Mouse (Mus musculus) c-Kit-negative CD71-positive TER-119-positive erythroid progenitor cells, embryonic 14.5 days (primary cell): ENCODE results near the gene Cpsf7.
A peak's percentile ranks its signal among the peaks of the same experiment; 100 is the strongest.
"Not testable (repeated sequence)": the region's sequence is repeated elsewhere in the genome, so short reads cannot be mapped to it uniquely, and the experiment has no call there.

Experiments used
- DNase-seq: peaks from one replicate; pipeline ENCODE4 v3.0.0-alpha.2; 2013; ENCODE audit warnings: low read depth, low spot score

Gene Cpsf7

DNA sequence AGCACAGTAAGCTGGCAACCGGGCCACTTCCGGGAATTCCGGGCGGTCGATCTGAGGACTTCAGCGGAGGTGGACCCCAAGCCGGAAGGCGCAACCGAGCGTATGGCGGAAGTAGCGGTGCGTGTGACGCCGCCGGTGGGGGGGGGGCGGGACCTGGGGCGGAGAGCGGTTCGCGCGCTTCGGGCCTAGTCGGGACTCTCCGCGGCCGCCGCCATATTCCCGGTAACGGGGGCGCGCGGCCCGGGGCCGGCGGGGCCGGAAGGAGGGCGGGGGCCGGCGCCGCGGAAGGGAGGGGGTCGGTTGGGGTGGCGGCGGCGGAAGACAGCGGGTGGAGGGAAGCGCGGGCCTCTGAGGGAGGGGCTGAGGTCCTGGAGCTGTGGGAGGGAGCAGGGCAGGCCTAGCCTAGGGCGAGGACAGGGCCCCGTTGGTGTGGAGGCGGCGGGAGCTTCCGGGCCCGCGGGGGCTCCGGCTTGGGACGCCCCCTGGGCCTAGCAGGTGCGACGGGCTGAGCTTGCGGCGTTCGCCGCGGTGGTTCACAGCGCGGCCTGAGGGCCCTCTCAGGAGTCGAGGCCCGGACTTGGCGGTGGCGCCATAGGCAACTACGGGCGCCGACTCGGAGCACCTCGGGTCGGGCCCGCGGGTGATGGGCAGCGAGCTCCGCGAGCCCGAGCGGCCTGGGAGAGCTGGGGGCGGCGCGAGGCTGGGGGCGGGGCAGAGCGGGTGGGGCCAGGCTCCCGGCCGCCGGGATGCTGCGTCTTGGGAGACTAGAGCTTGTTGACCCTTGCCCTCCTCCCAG lies at the start of gene Cpsf7:
Cpsf7 (plus strand) TSS at position 161 of the 796 bp plus-strand sequence.
- DNase-seq: peak; percentile 80

DNA sequence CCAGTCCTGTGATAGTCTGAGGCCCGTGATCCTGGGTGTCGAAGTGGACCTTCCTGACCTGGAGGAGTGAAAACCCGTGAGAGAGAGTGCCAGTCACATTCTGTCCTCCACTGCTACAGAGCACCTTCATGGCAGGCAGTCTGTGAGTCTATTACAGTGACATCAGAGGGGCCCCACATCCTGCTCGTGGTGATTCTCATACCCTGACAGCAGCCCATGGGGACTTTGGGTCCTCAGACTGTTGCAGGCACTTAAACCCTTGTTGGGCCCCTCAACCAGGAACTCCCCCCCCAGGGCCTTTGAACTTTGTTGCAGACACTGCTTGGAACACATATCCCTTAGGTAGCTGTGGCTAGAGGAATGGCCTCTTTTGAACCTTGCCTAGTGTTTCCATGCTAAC lies 45.5 kb upstream of the Cpsf7 start:
- DNase-seq: no peak

- DNase-seq: no peak
These were observed 42.4 kb upstream of the Cpsf7 start, which contains the start of gene Ppp1r32 for GRCm38 (mm10) chr19:10482703-10483102. Gene Ppp1r32, minus strand, starts transcription at chr19:10482928.

DNA sequence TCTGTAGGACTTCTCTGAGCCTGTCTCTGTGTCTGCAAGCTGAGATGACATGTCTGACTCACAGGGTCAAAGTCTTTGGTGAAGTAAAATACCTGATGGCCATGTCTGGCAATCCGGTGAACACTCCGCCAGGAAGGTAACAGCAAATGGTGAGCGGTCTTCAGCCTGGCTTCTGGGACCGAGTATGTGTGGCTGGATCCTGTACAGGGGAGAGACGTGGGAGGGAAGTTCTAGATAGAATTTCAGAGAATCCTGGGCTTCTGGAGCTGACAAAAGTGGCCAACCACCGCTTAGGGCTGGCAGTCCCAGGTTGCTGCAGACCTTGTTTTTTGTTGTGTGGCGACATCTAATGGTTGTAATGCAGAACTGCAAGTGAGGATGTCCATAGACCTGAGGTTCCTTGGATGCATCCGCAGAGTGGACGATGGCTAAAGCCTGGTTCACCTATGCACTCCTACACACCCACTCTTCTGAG lies 38.8 kb upstream of the Cpsf7 start:
- DNase-seq: peak; percentile 36

GRCm38 (mm10) chr19:10495670-10496069 lies 29.4 kb upstream of the Cpsf7 start:
- no peak for DNase-seq

- no peak for DNase-seq
These were observed 28.1 kb upstream of the Cpsf7 start for GRCm38 (mm10) chr19:10496976-10497375.

- DNase-seq: no peak
These were observed 27.4 kb upstream of the Cpsf7 start for GRCm38 (mm10) chr19:10497512-10498160.

DNA sequence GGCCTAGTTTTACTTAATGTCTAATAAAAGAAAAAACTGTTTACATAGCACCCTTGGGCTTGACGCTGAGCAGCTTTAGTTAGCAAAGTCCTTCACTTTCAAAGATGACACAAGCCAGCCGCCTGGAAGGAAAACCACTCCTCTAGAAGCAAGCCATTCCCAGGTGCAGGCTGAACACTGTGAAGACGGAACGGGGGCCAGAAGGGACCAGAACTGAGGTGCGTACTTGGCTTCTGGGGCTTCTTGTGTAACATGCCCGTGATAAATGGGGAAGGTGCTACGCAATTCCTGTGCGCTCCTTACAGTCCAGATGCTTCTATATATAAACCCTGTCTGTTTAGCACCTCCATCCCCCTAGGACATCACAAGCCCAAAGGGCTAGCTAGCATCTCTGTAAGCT lies 24.5 kb upstream of the Cpsf7 start:
- DNase-seq: no peak

DNA sequence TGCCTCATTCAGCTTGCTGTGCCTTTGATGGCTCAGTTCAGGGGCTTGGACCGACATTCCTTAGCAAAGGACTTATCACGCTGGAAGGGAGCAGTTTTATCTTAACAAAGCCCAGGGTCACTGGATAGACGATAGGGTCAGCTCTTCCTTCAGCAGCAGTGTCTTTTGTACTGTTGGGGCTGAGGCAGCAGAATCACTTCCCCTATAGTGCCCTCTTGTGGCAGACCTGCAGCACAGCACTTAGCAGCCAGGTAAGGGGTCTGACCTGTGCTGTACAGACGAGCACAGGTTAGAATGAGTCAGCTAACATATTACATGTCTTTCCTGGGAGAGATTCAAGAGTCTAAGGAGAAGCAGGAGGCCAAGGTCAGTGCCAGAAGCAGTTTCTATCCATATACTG lies 22.5 kb upstream of the Cpsf7 start:
- DNase-seq: peak; percentile 32

DNA sequence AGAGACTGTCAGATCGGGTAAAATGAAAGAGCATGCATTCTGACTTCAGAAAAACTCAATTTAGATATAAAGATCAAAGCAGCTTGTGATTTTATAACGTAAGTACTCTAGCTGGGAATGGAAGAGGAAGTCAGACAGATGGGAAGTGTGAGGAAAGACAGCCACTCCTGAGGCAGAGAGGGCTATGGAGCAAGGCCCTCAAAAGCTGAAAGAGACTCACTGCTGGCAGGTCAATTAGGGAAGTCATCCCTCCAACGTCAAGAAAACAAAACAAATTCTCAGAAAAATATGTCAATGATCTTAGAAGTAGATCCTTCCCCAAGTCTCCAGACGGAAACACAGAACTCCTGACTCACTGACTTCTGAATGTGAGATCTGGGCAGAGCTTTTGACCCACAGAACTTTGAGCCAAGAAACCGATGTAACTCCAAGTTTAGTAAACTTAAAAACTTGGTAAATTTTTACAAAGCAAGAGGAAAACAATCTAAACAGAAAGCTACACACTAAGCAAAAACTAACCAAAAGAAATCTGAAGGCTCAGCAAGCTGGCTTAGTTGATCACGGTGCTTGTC lies 14.2 kb upstream of the Cpsf7 start:
- DNase-seq: no peak

- DNase-seq: no peak
These were observed 4.7 kb upstream of the Cpsf7 start for GRCm38 (mm10) chr19:10520355-10520754.

- no peak for DNase-seq
These were observed 3.1 kb upstream of the Cpsf7 start for GRCm38 (mm10) chr19:10521926-10522325.

GRCm38 (mm10) chr19:10523483-10524080 lies 1.5 kb upstream of the Cpsf7 start:
- no peak for DNase-seq

DNA sequence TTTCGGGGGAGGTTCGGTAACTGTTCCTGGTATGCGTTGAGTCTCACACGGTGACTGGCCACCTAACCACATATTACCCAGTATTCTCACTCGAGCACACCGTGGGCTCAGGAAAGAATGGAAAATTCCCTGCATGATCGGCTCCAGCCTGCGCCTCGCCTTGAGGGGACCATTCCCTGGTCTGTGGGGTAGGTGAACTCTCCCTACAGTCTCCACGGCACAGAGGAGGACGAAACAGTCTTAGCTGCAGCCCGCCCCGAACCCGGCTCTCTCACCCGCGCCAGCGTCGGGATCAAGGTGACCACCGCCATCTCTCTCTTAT lies 321 bp upstream of the Cpsf7 start:
- DNase-seq: no peak

DNA sequence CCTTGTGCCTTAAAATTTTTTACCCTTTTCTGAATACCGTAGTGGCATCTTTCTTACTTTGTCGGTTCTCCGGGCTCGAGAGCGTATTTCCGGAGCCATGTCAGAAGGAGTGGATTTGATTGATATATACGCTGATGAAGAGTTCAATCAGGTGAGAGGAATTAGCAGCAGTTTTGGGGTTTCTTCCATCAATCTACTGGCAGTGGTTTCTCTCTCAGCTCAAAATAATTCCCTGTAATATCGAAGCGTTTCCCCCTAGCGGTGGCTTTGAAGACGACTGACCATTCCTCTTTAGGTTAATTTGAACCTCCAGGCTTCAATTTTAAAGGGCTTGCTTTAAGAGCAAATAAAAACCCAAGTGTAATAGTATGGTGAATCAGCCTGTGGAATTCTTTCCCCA lies 844 bp downstream of the Cpsf7 start, which contains the start of gene Sdhaf2:
Sdhaf2 (minus strand) TSS at position 233 of the 400 bp plus-strand sequence.
- peak; percentile 40 for DNase-seq

GRCm38 (mm10) chr19:10530082-10530481 lies 5.0 kb downstream of the Cpsf7 start:
- no peak for DNase-seq

DNA sequence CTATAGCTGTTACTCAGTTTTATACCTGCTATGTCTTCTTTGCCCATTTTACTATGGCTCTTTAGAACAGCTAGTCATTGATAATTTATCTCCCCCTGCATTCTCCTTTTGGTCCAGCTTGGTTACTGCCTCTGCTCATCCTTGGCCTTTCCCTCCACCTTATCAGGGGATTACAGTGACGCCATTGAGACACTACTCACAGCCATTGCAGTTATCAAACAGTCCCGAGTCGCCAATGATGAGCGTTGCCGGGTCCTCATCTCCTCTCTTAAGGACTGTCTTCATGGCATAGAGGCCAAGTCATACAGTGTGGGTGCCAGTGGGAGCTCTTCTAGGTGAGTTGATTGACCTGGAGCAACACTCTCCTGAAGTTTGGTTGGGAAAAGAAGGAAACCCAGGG lies 14.4 kb downstream of the Cpsf7 start:
- no peak for DNase-seq

DNA sequence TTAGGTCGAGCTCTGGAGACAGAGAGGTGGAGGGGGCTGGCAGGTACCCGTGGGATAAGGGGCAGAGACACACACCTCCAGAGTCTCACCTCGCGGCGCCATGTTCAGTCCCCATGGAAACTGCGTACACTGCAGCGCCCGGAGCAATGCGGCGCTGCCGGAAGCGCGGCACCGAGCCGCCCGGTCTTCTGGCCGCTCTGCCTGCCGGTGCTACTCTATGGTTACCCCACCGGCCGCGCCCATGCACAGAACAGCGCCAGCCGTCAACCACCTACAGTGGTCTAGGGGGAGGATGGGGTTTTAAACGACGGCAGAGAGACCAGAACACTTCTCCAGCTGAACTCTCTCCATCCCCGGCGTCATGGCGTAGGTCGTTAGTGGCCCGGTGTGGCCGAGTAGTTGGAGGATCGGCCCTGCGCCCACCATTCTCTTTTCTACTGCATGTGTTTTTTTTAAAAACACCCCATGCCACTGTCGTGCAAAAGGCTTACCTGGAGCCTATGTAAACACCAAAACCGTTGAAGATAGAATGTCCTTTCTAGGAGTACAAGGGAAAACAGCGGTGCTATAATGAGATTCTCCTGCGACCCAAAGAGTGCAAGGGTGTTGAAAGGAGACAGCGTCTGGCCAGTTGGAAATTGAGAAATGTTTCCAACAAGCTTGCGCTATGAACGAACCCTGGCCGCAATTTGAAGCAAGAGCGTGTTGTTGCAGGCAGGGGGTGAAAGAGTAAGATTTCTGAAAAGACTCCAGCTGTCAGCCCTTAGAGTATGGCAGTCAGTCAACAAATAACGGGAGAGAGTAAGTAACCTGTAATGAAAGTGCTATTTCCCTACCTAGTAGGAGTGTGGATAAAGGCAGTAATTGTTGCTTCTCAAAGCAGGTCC lies 30.8 kb downstream of the Cpsf7 start, which contains the start of gene Tmem216:
Tmem216 (minus strand) TSS at position 615 of the 887 bp plus-strand sequence.
- DNase-seq: peak; percentile 65

- DNase-seq: no peak
These were observed 31.9 kb downstream of the Cpsf7 start for GRCm38 (mm10) chr19:10557001-10557400.

DNA sequence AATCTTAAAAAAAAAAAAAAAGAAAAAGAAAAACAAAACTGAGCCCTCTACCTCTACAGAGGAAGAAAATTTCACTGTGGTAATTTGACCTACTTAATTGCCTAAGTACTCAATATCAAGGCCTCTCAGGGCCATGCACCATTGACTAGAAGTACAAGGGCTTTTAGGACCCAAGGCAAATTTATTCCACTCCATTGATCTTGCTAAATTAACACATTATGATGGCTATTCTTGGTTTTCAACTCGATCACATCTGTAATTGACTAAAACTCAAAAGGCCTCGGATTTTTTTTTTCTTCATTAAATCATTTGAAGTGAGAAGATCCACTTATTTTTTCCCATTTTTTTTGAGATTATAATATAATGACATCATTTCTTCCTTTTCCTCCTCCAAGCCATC lies 32.4 kb downstream of the Cpsf7 start:
- no peak for DNase-seq

DNA sequence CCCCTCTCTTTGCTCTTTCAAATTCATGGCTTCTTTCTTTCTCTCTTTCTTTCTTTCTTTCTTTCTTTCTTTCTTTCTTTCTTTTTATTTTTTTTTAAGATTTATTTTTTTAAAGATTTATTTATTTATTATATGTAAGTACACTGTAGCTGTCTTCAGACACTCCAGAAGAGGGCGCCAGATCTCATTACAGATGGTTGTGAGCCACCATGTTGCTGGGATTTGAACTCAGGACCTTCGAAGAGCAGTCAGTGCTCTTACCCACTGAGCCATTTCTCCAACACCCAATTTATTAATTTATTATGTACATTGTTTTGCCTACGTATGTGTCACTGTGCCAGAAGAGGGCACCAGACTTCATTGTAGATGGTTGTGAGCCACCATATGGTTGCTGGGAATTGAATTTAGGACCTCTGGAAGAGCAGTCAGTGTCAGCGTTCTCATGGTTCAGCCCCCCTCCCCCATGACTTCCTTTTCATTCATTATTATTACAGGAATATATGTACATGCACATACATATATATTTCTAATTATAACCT lies 32.8 kb downstream of the Cpsf7 start:
- not testable (repeated sequence) for DNase-seq
